Mouse (Mus musculus) heart, adult 18-20 months (tissue): ENCODE results near the gene Nmral1. TPM values are rescaled to one million over a fixed set of nuclear protein-coding genes. Genes with fewer than 3 reads are reported as not detected.
A peak's percentile ranks its signal among the peaks of the same experiment; 100 is the strongest.
"Not testable (repeated sequence)": the region's sequence is repeated elsewhere in the genome, so short reads cannot be mapped to it uniquely, and the experiment has no call there.

ENCODE experiments used
- DNase-seq, 2 experiments: peaks; one replicate each; pipeline ENCODE4 v3.0.0; 2021 to 2022; ENCODE audit warnings: mixed read lengths in 1 of 2
- total RNA-seq, 2 experiments: library from RNA; stranded (reverse); gene quantifications; 2 replicates each; pipeline ENCODE4 v1.2.3; 2021

Gene Nmral1
- total RNA-seq, 2 experiments from 2014 or later = 2.0 to 3.0 TPM

- no peak for DNase-seq
Observed at GRCm38 (mm10) chr16:4717866-4718265, 1.3 kb downstream of the Nmral1 start.

GRCm38 (mm10) chr16:4713861-4714710 lies 5.1 kb downstream of the Nmral1 start:
- peak; percentile 62 to 81 for DNase-seq

GRCm38 (mm10) chr16:4711173-4711572 lies 8.0 kb downstream of the Nmral1 start:
- DNase-seq = no peak

- DNase-seq = no peak
Observed at GRCm38 (mm10) chr16:4705541-4705940, 13.6 kb downstream of the Nmral1 start.

GRCm38 (mm10) chr16:4702646-4703045 lies 16.5 kb downstream of the Nmral1 start:
- no peak for DNase-seq

- DNase-seq = no peak
Observed at GRCm38 (mm10) chr16:4701211-4701610, 17.9 kb downstream of the Nmral1 start.

GRCm38 (mm10) chr16:4689371-4689770 lies 29.8 kb downstream of the Nmral1 start:
- not testable (repeated sequence) for DNase-seq

- no peak for DNase-seq
Observed at GRCm38 (mm10) chr16:4684457-4684791, 34.7 kb downstream of the Nmral1 start.

GRCm38 (mm10) chr16:4683581-4684456 lies 35.3 kb downstream of the Nmral1 start:
- DNase-seq = peak; percentile 96 to 98

- DNase-seq = no peak
Observed at GRCm38 (mm10) chr16:4683193-4683580, 36.0 kb downstream of the Nmral1 start.

GRCm38 (mm10) chr16:4682628-4683179 lies 36.5 kb downstream of the Nmral1 start:
- DNase-seq = no peak

- not testable (repeated sequence) for DNase-seq
Observed at GRCm38 (mm10) chr16:4680922-4681455, 38.2 kb downstream of the Nmral1 start.

GRCm38 (mm10) chr16:4679121-4680018 lies 39.8 kb downstream of the Nmral1 start, which contains the start of gene Coro7:
Coro7 (minus strand) TSS chr16:4679777.
- peak; percentile 90 to 96 for DNase-seq

- no peak for DNase-seq
Observed at GRCm38 (mm10) chr16:4678080-4678479, 41.1 kb downstream of the Nmral1 start.

GRCm38 (mm10) chr16:4676836-4677235 lies 42.3 kb downstream of the Nmral1 start:
- no peak for DNase-seq

- no peak for DNase-seq
Observed at GRCm38 (mm10) chr16:4674091-4674490, 45.1 kb downstream of the Nmral1 start.

- DNase-seq = no peak
Observed at GRCm38 (mm10) chr16:4670317-4670716, 48.8 kb downstream of the Nmral1 start.

GRCm38 (mm10) chr16:4667190-4667808 lies 51.9 kb downstream of the Nmral1 start:
- peak; percentile 85 to 96 for DNase-seq

GRCm38 (mm10) chr16:4665726-4666125 lies 53.4 kb downstream of the Nmral1 start:
- DNase-seq = no peak

GRCm38 (mm10) chr16:4663806-4664205 lies 55.4 kb downstream of the Nmral1 start:
- DNase-seq = no peak

GRCm38 (mm10) chr16:4661605-4662004 lies 57.6 kb downstream of the Nmral1 start:
- no peak for DNase-seq
